Mouse (Mus musculus) neural tube, postnatal 0 days (tissue): ENCODE results near the gene Abcb11. TPM values are rescaled to one million over a fixed set of nuclear protein-coding genes. Genes with fewer than 3 reads are reported as not detected.

Source experiments
- polyA plus RNA-seq: library from polyadenylated mRNA; unstranded; fragments of >200 nt; fragmentation: Nextera tagmentation; extraction: Ambion mirVana; gene quantifications from 2 replicates; pipeline ENCODE4 v1.2.1, GENCODE M21; 2015

The Abcb11 gene
- 0.14 TPM in 1 of 2 replicates, not detected in the other for polyA plus RNA-seq

GRCm38 (mm10) chr2:69342496-69343221 lies at the start of gene Abcb11:
Abcb11 (minus strand) TSS chr2:69342616.

GRCm38 (mm10) chr2:69380281-69380680 lies 37.9 kb upstream of the Abcb11 start, which contains the start of gene Dhrs9:
Dhrs9 (plus strand) TSS chr2:69380445.

GRCm38 (mm10) chr2:69210773-69211172 lies 131.6 kb downstream of the Abcb11 start, which contains the start of gene G6pc2:
G6pc2 (plus strand) TSS chr2:69211073.

GRCm38 (mm10) chr2:69205791-69206351 lies 136.5 kb downstream of the Abcb11 start, which contains the start of gene Spc25:
Spc25 (minus strand) TSS chr2:69206194.

Other genes starting within 250 kb of the Abcb11 start
- 1.5 and 2.4 TPM in 2 replicates for gene Nostrin, start 206.8 kb downstream of the Abcb11 start, polyA plus RNA-seq
- 14.9 and 17.8 TPM in 2 replicates for gene Spc25, start 136.4 kb downstream of the Abcb11 start, polyA plus RNA-seq
- 0.10 and 0.24 TPM in 2 replicates for gene G6pc2, start 131.5 kb downstream of the Abcb11 start, polyA plus RNA-seq
- not detected in 2 replicates for gene Dhrs9, start 37.8 kb upstream of the Abcb11 start, polyA plus RNA-seq
- 0.27 and 0.32 TPM in 2 replicates for gene Lrp2, start 243.4 kb upstream of the Abcb11 start, polyA plus RNA-seq